ENCODE assay signal across 1 mouse cellular context in genomic region chr9:108454429-108454828, GRCm38 (mm10).
TF ChIP-seq lines count a peak whose summit lies in the region.

No protein-coding gene starts in this region.

TF ChIP-seq in MEL, 35 proteins besides CTCF, POLR2A, EP300 and RAD21:
- TF ChIP-seq ZC3H11A (IDR thresholded peaks at IDR 0.05; ENCODE audit: low read depth, low read length) (no peak), CHD2 (IDR thresholded peaks at IDR 0.05; ENCODE audit: low read length) (no peak), TAL1 (IDR thresholded peaks at IDR 0.05; ENCODE audit: low read length) (peak; percentile 25; the same call in 1 of the 2 replicates), ZNF384 (IDR thresholded peaks at IDR 0.05; ENCODE audit: low read depth, low read length) (peak; percentile 93), MYB (IDR thresholded peaks at IDR 0.05; ENCODE audit: low read depth, low read length) (no peak), MAFK (IDR thresholded peaks at IDR 0.05; ENCODE audit: borderline replicate concordance, low read depth, low read length) (no peak), USF2 (IDR thresholded peaks at IDR 0.05; ENCODE audit: borderline replicate concordance in 1 of 2, insufficient read depth in 1 of 2, low read depth in 1 of 2, low read length in 2 of 2) (no peak), POLR2AphosphoS2 (IDR thresholded peaks at IDR 0.05; ENCODE audit: low read length) (no peak), BHLHE40 (IDR thresholded peaks at IDR 0.05; ENCODE audit: borderline replicate concordance, low read depth, low read length) (no peak), MYC (IDR thresholded peaks at IDR 0.05; ENCODE audit: low read depth, low read length) (0 out of 2 replicates have a peak, but pooled peaks have one; percentile 27), SIN3A (IDR thresholded peaks at IDR 0.05; ENCODE audit: low read length) (peak; percentile 54; the same call in 1 of the 2 replicates), ELF1 (IDR thresholded peaks at IDR 0.05; ENCODE audit: low read depth, low read length) (no peak), ZKSCAN1 (IDR thresholded peaks at IDR 0.05; ENCODE audit: low read depth, low read length) (no peak; the same call in 1 of the 2 replicates), RCOR1 (IDR thresholded peaks at IDR 0.05; ENCODE audit: low read depth, low read length) (peak; percentile 53), GATA1 (IDR thresholded peaks at IDR 0.05; ENCODE audit: low read depth, low read length) (peak; percentile 50; the same call in 1 of the 2 replicates), TBP (IDR thresholded peaks at IDR 0.05; ENCODE audit: low read depth, low read length) (no peak), TCF12 (IDR thresholded peaks at IDR 0.05; ENCODE audit: low read depth, low read length) (no peak), NRF1 (IDR thresholded peaks at IDR 0.05; ENCODE audit: insufficient read depth, low read depth, low read length, poor library complexity, severe bottlenecking) (no peak)
